24 mouse cellular contexts compared by ENCODE assay signal in the genomic region with DNA sequence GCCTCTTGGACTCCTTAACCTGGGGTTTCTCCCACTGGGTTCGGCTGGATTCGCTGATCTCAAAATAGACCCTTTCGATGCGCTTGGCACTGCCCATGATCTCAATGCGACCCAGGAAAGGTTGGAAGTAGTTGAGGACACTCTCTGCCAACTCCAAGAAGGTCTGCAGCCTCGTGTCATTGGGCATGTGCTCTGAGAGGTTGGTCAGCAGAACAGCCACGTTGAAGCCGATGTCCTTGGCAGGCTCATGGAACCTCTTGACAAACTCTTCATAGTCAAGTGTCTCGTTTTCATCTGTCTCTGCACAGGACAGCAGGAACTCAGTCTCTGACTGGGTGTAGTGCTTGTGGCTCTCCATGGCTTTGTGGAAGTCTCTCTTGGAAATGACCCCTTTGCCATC.
"Had no signal": no experiment of that assay in that cellular context is flagged by ENCODE, and none has a peak within 500 bp of the region (broad histone marks: within the 10 kb centered on the region; RNA-seq: fewer than 3 reads in every experiment).

No protein-coding gene starts in this region.

- ATAC-seq: liver, embryonic 12.5 days; midbrain, embryonic 13.5 days; midbrain, embryonic 16.5 days had no signal

- H3K36me3 ChIP-seq: limb, embryonic 10.5 days; limb, embryonic 13.5 days; liver, embryonic 12.5 days; liver, embryonic 15.5 days; lung, embryonic 15.5 days; midbrain, embryonic 10.5 days; midbrain, embryonic 13.5 days; stomach, embryonic 15.5 days had no signal

- H3K4me1 ChIP-seq: limb, embryonic 10.5 days; limb, embryonic 13.5 days; liver, embryonic 12.5 days; liver, embryonic 15.5 days; lung, embryonic 15.5 days; megakaryocyte, embryonic 14.5 days; midbrain, embryonic 10.5 days; midbrain, embryonic 13.5 days; neural tube, embryonic 13.5 days; stomach, embryonic 15.5 days had no signal

- H3K4me3 ChIP-seq: layer of hippocampus, adult 2 months; limb, embryonic 10.5 days; limb, embryonic 13.5 days; liver, embryonic 12.5 days; liver, embryonic 15.5 days; lung, embryonic 15.5 days; megakaryocyte, embryonic 14.5 days; midbrain, embryonic 10.5 days; midbrain, embryonic 13.5 days; myocyte; neural tube, embryonic 13.5 days; stomach, embryonic 15.5 days had no signal

- H3K27ac ChIP-seq: kidney, postnatal 0 days; layer of hippocampus, adult 2 months; limb, embryonic 10.5 days; limb, embryonic 13.5 days; liver, embryonic 12.5 days; liver, embryonic 15.5 days; lung, embryonic 15.5 days; midbrain, embryonic 10.5 days; midbrain, embryonic 13.5 days; neural tube, embryonic 13.5 days; stomach, embryonic 15.5 days had no signal

- H3K9me3 ChIP-seq: limb, embryonic 10.5 days; limb, embryonic 13.5 days; liver, embryonic 12.5 days; liver, embryonic 15.5 days; lung, embryonic 15.5 days; midbrain, embryonic 10.5 days; midbrain, embryonic 13.5 days; stomach, embryonic 15.5 days had no signal

- H3K4me2 ChIP-seq: limb, embryonic 13.5 days; liver, embryonic 12.5 days; liver, embryonic 15.5 days; lung, embryonic 15.5 days; midbrain, embryonic 13.5 days; neural tube, embryonic 13.5 days; stomach, embryonic 15.5 days had no signal

- DNase-seq: kidney, postnatal 25 days; layer of hippocampus, adult 9-11 months; liver; lung, adult 18-20 months; lung, postnatal 10 days; lung, postnatal 36 days; retina, postnatal 1 day; right cerebral cortex, postnatal 25 days; spleen, adult 18-20 months; thymus, postnatal 25 days had no signal

- H3K27me3 ChIP-seq: limb, embryonic 13.5 days; liver, embryonic 12.5 days; liver, embryonic 15.5 days; lung, embryonic 15.5 days; megakaryocyte, embryonic 14.5 days; midbrain, embryonic 13.5 days; neural tube, embryonic 13.5 days; stomach, embryonic 15.5 days had no signal

- H3K9ac ChIP-seq: limb, embryonic 13.5 days; liver, embryonic 12.5 days; liver, embryonic 15.5 days; lung, embryonic 15.5 days; midbrain, embryonic 13.5 days; neural tube, embryonic 13.5 days; stomach, embryonic 15.5 days had no signal
